Mouse (Mus musculus): Measurements from ENCODE around the gene Mst1.

The Mst1 gene

GRCm38 (mm10) chr9:108080168-108080567 lies at the start of gene Mst1:
Gene Mst1 (plus strand): TSS chr9:108080436.
- DNase-seq (ENCODE audit: low read depth in 1 of 2, low spot score in 2 of 2) = no peak

GRCm38 (mm10) chr9:108032126-108032525 lies 48.1 kb upstream of the Mst1 start:
- no peak for DNase-seq (ENCODE audit: low read depth in 1 of 2, low spot score in 2 of 2)

GRCm38 (mm10) chr9:108035331-108036156 lies 44.7 kb upstream of the Mst1 start:
- DNase-seq (ENCODE audit: low read depth in 1 of 2, low spot score in 2 of 2) = no peak

- no peak for DNase-seq (ENCODE audit: low read depth in 1 of 2, low spot score in 2 of 2)
These were observed 35.3 kb upstream of the Mst1 start for GRCm38 (mm10) chr9:108044751-108045492.

GRCm38 (mm10) chr9:108046582-108046981 lies 33.7 kb upstream of the Mst1 start:
- no peak for DNase-seq (ENCODE audit: low read depth in 1 of 2, low spot score in 2 of 2)

GRCm38 (mm10) chr9:108047601-108048565 lies 32.4 kb upstream of the Mst1 start:
- no peak for DNase-seq (ENCODE audit: low read depth in 1 of 2, low spot score in 2 of 2)

- no peak for DNase-seq (ENCODE audit: low read depth in 1 of 2, low spot score in 2 of 2)
These were observed 31.7 kb upstream of the Mst1 start for GRCm38 (mm10) chr9:108048566-108048955.

GRCm38 (mm10) chr9:108049016-108049455 lies 31.2 kb upstream of the Mst1 start, which contains the start of gene Gmppb:
Gene Gmppb (plus strand): TSS chr9:108049242.
- DNase-seq (ENCODE audit: low read depth in 1 of 2, low spot score in 2 of 2) = peak; percentile 94 to 95

GRCm38 (mm10) chr9:108049561-108050251 lies 30.5 kb upstream of the Mst1 start:
- DNase-seq (ENCODE audit: low read depth in 1 of 2, low spot score in 2 of 2) = no peak

- DNase-seq (ENCODE audit: low read depth in 1 of 2, low spot score in 2 of 2) = no peak
These were observed 28.9 kb upstream of the Mst1 start for GRCm38 (mm10) chr9:108051184-108051930.

- no peak for DNase-seq (ENCODE audit: low read depth in 1 of 2, low spot score in 2 of 2)
These were observed 28.4 kb upstream of the Mst1 start for GRCm38 (mm10) chr9:108051931-108052220.

GRCm38 (mm10) chr9:108052411-108052810 lies 27.8 kb upstream of the Mst1 start:
- DNase-seq (ENCODE audit: low read depth in 1 of 2, low spot score in 2 of 2) = no peak

- DNase-seq (ENCODE audit: low read depth in 1 of 2, low spot score in 2 of 2) = peak; percentile 89 to 97
These were observed 27.2 kb upstream of the Mst1 start, which contains the start of gene Amigo3 for GRCm38 (mm10) chr9:108052885-108053664. Gene Amigo3 (plus strand): TSS chr9:108053159.

GRCm38 (mm10) chr9:108053665-108054225 lies 26.5 kb upstream of the Mst1 start:
- no peak for DNase-seq (ENCODE audit: low read depth in 1 of 2, low spot score in 2 of 2)

- no peak for DNase-seq (ENCODE audit: low read depth in 1 of 2, low spot score in 2 of 2)
These were observed 25.8 kb upstream of the Mst1 start for GRCm38 (mm10) chr9:108054331-108055040.

- no peak for DNase-seq (ENCODE audit: low read depth in 1 of 2, low spot score in 2 of 2)
These were observed 25.2 kb upstream of the Mst1 start for GRCm38 (mm10) chr9:108055061-108055460.

- no peak for DNase-seq (ENCODE audit: low read depth in 1 of 2, low spot score in 2 of 2)
These were observed 24.5 kb upstream of the Mst1 start for GRCm38 (mm10) chr9:108055661-108056237.
